Mouse (Mus musculus) kidney, postnatal 10 days (tissue): ENCODE measurements around the gene Rhox4a.
"Not testable (repeated sequence)": the region's sequence is repeated elsewhere in the genome, so short reads cannot be mapped to it uniquely, and the experiment has no call there.

ENCODE experiments used
- DNase-seq: peaks from one replicate; pipeline ENCODE4 v3.0.0; 2021; ENCODE audit warnings: mixed read lengths

Rhox4a gene

GRCm38 (mm10) chrX:37265038-37265437 lies at the start of gene Rhox4a:
TSS of gene Rhox4a (plus strand) at chrX:37265338.
- DNase-seq, result not testable (repeated sequence)

GRCm38 (mm10) chrX:37222158-37222557 lies 43.0 kb upstream of the Rhox4a start, which contains the start of gene Rhox1:
TSS of gene Rhox1 (minus strand) at chrX:37222258.
- not testable (repeated sequence) for DNase-seq

- DNase-seq, result not testable (repeated sequence)
Measured at GRCm38 (mm10) chrX:37244676-37245075, 20.5 kb upstream of the Rhox4a start, which contains the start of gene Rhox2a. TSS of gene Rhox2a (plus strand) at chrX:37244976.

GRCm38 (mm10) chrX:37249619-37250018 lies 15.5 kb upstream of the Rhox4a start, which contains the start of gene Rhox3a:
TSS of gene Rhox3a (plus strand) at chrX:37249919.
- DNase-seq, result not testable (repeated sequence)
